Comparison of ENCODE assay signal across 7 mouse cellular contexts in the genomic region with DNA sequence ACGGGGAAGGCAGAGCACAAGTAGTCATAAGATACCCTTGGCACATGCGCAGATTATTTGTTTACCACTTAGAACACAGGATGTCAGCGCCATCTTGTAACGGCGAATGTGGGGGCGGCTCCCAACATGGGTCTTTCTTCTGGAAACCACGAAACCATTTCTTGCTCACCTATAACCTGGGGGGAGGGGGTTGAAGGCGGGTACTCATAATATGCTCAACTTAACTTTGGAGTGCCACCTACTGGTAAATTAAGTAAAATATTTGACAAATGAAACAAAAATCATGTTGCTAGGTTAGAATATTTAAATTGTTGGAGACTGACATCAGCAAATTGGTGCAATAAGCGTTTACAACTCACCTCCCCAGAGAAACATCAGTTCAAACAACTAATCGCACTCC. TPM values are rescaled to one million over a fixed set of nuclear protein-coding genes. Genes with fewer than 3 reads are reported as not detected.
DNase-seq lines count a peak whose midpoint lies in the region; ATAC-seq and TF ChIP-seq lines count a peak whose summit lies in the region.
"Not testable (repeated sequence)": the region's sequence is repeated elsewhere in the genome, so short reads cannot be mapped to it uniquely, and the experiment has no call there.

No protein-coding gene starts in this region.

- intact Hi-C loops in heart, adult 2 months (cut with DNase I): not testable (repeated sequence)

- WGBS in heart, adult 2 months: 94% methylated on average over 9 of the region's 10 CpGs
- 91% methylated on average over 8 of the region's 10 CpGs for WGBS in midbrain, postnatal 0 days

- dilution Hi-C loops in CH12.LX (cut with MboI; ENCODE audit: extremely low pct_ligation_motif_present, extremely low pct_unique_long_range_greater_than_20kb, low sequenced_read_pairs): not testable (repeated sequence)

- not testable (repeated sequence) for H3K36me3 ChIP-seq in CH12.LX (replicated peaks in 1 of 2; ENCODE audit: control insufficient read depth in 1 of 2, insufficient read depth in 1 of 2, low read length in 1 of 2); heart, adult 2 months (ENCODE audit: control insufficient read depth, insufficient read depth, low read length); midbrain, postnatal 0 days (ENCODE audit: insufficient read depth, low read length); splenic B cell, adult 2 months (ENCODE audit: control insufficient read depth, insufficient read depth, low read length, poor library complexity, severe bottlenecking)

- H3K4me1 ChIP-seq in CH12.LX (ENCODE audit: control insufficient read depth in 1 of 2, insufficient read depth in 2 of 2): peaks cover 2 to 15% of the 10 kb centered on the region in 2 experiments; a peak in 3 of 4 replicates
- not testable (repeated sequence) for H3K4me1 ChIP-seq in heart, adult 2 months (ENCODE audit: control insufficient read depth, insufficient read depth, low read length); midbrain, postnatal 0 days (ENCODE audit: insufficient read depth, low read length)

- not testable (repeated sequence) for ATAC-seq in midbrain, postnatal 0 days (ENCODE audit: low FRiP score)

- H3K4me2 ChIP-seq in CH12.LX (ENCODE audit: insufficient read depth, low read depth, poor library complexity, severe bottlenecking): peak overlapping the region; percentile 80; the same call in 1 of the 2 replicates
- not testable (repeated sequence) for H3K4me2 ChIP-seq in midbrain, postnatal 0 days (ENCODE audit: low read depth, low read length, poor library complexity, severe bottlenecking)

- H3K4me3 ChIP-seq in CH12.LX (replicated peaks in 1 of 3; ENCODE audit: low read depth in 2 of 3, low read length in 2 of 3, poor library complexity in 1 of 3): peak overlapping the region in 2 of 3 experiments; percentile 28 to 44
- H3K4me3 ChIP-seq in heart, adult 2 months; midbrain, postnatal 0 days (ENCODE audit: low read depth, low read length): not testable (repeated sequence)

- peak; percentile 76 for TF ChIP-seq RAD21 in CH12.LX (IDR thresholded peaks at IDR 0.05; ENCODE audit: low read depth, low read length)

- not testable (repeated sequence) for TF ChIP-seq POLR2A in CH12.LX (IDR thresholded peaks at IDR 0.05; ENCODE audit: low read depth, low read length); heart, adult 2 months (IDR thresholded peaks at IDR 0.05; ENCODE audit: insufficient read depth, low read depth, low read length)

- peak; percentile 16 to 37 for DNase-seq in B cell, adult 2 months
- DNase-seq in CH12.LX (ENCODE audit: extremely low read depth): peak; percentile 99
- DNase-seq in adrenal gland, postnatal 10 days: peak; percentile 3
- not testable (repeated sequence) for DNase-seq in heart, adult 2 months; midbrain, postnatal 0 days (ENCODE audit: low spot score)
- peak; percentile 53 for DNase-seq in splenic B cell, adult 2 months (ENCODE audit: low read depth, low spot score)
- peak; percentile 68 for DNase-seq in thymus, postnatal 14 days

- H3K27me3 ChIP-seq in CH12.LX (replicated peaks); heart, adult 2 months (ENCODE audit: control insufficient read depth, insufficient read depth, low read length); midbrain, postnatal 0 days (ENCODE audit: insufficient read depth, low read length); splenic B cell, adult 2 months (ENCODE audit: control insufficient read depth, insufficient read depth, low read length, poor library complexity, severe bottlenecking): not testable (repeated sequence)

- peak in 1 of 2 experiments; percentile 70; a peak in 2 of 4 replicates for TF ChIP-seq CTCF in CH12.LX (conservative IDR thresholded peaks at IDR 0.05 in 1 of 2, IDR thresholded peaks at IDR 0.05 in 1 of 2; ENCODE audit: low read depth in 2 of 2, low read length in 2 of 2)
- TF ChIP-seq CTCF in heart, adult 2 months (IDR thresholded peaks at IDR 0.05): peak; percentile 31
- peak; percentile 7; the same call in 1 of the 2 replicates for TF ChIP-seq CTCF in midbrain, postnatal 0 days (IDR thresholded peaks at IDR 0.05)

- in situ Hi-C loops in CH12.LX (cut with MboI; ENCODE audit: low pct_ligation_motif_present, low pct_unique_long_range_greater_than_20kb, low sequenced_read_pairs): loop anchor here (25.0 kb wide), 2 partner anchors 224 to 276 kb away; no protein-coding TSS in a partner anchor

- not testable (repeated sequence) for H3K27ac ChIP-seq in CH12.LX (ENCODE audit: insufficient read depth, low read depth); heart, adult 2 months; midbrain, postnatal 0 days (ENCODE audit: low read depth, low read length)

- H3K9ac ChIP-seq in CH12.LX (ENCODE audit: insufficient read depth, low read depth): peak overlapping the region; percentile 32; the same call in 1 of the 2 replicates
- H3K9ac ChIP-seq in heart, adult 2 months (ENCODE audit: low read depth, low read length); midbrain, postnatal 0 days (replicated peaks; ENCODE audit: low read length, poor library complexity, severe bottlenecking): not testable (repeated sequence)

- TF ChIP-seq EP300 in CH12.LX (IDR thresholded peaks at IDR 0.05; ENCODE audit: low read length); heart, adult 2 months (IDR thresholded peaks at IDR 0.05; ENCODE audit: insufficient read depth, low read depth, low read length): not testable (repeated sequence)

- not testable (repeated sequence) for H3K9me3 ChIP-seq in CH12.LX (replicated peaks; ENCODE audit: low read length); midbrain, postnatal 0 days (ENCODE audit: low read length)

- H3K79me2 ChIP-seq in CH12.LX (replicated peaks; ENCODE audit: control insufficient read depth, extremely low read depth, insufficient read depth, poor library complexity, severe bottlenecking); heart, adult 2 months (replicated peaks; ENCODE audit: control insufficient read depth, insufficient read depth, low read length): not testable (repeated sequence)

TF ChIP-seq in CH12.LX, 34 proteins besides CTCF, POLR2A, EP300 and RAD21:
- peak; percentile 40; the same call in 1 of the 2 replicates for TF ChIP-seq HCFC1 (IDR thresholded peaks at IDR 0.05; ENCODE audit: low read depth, low read length)
- peak; percentile 64; the same call in 1 of the 2 replicates for TF ChIP-seq SIN3A (IDR thresholded peaks at IDR 0.05; ENCODE audit: low read length)
- 0 out of 2 replicates have a peak, but pooled peaks have one; percentile 29 for TF ChIP-seq NRF1 (IDR thresholded peaks at IDR 0.05; ENCODE audit: low read depth, low read length)
- TF ChIP-seq TCF12 (IDR thresholded peaks at IDR 0.05; ENCODE audit: low read depth, low read length): 0 out of 2 replicates have a peak, but pooled peaks have one; percentile 18
- peak; percentile 70; the same call in 1 of the 2 replicates for TF ChIP-seq MYC (IDR thresholded peaks at IDR 0.05; ENCODE audit: low read depth, low read length)
- peak; percentile 77 for TF ChIP-seq CHD2 (IDR thresholded peaks at IDR 0.05; ENCODE audit: low read length)
- peak; percentile 64 for TF ChIP-seq MAZ (IDR thresholded peaks at IDR 0.05; ENCODE audit: low read depth, low read length)
- TF ChIP-seq E2F4 (IDR thresholded peaks at IDR 0.05; ENCODE audit: insufficient replicate concordance, low read depth, low read length): peak; percentile 86; the same call in 1 of the 2 replicates
- 0 out of 2 replicates have a peak, but pooled peaks have one; percentile 13 for TF ChIP-seq MEF2A (IDR thresholded peaks at IDR 0.05; ENCODE audit: borderline replicate concordance, low read depth, low read length)
- peak; percentile 70 for TF ChIP-seq SMC3 (IDR thresholded peaks at IDR 0.05; ENCODE audit: low read depth, low read length)
- peak; percentile 56 for TF ChIP-seq IRF4 (IDR thresholded peaks at IDR 0.05; ENCODE audit: low read depth, low read length)

RNA-seq across cellular contexts. Expression of a gene that starts 31.9 kb away (rescaled TPM):
- total RNA-seq in CH12.LX (2012; rRNA removed) (69.5 and 77.6 TPM in 2 replicates), CH12.LX (2014; rRNA removed) (150 and 155 TPM in 2 replicates)
- polyA plus RNA-seq in CH12.LX (2012; ENCODE audit: insufficient read length, low read depth): 92.2 and 97.0 TPM in 2 replicates
- 10 to 100 TPM; 60.0 to 75.3 TPM for total RNA-seq in adrenal gland, postnatal 10 days (2021)
- 10 to 100 TPM; 35.1 to 38.3 TPM for total RNA-seq in heart, adult 2 months (2021)
- 19.4 and 34.4 TPM in 2 replicates for polyA plus RNA-seq in heart, adult 2 months (2012; rRNA removed)
- total RNA-seq in midbrain, postnatal 0 days (2014; rRNA removed): 80.2 and 83.1 TPM in 2 replicates
- 62.4 and 65.5 TPM in 2 replicates for polyA plus RNA-seq in midbrain, postnatal 0 days (2015; fragmentation: Nextera tagmentation; extraction: Ambion mirVana)
